Mouse (Mus musculus): ENCODE measurements around the gene Noxo1.

DNA sequence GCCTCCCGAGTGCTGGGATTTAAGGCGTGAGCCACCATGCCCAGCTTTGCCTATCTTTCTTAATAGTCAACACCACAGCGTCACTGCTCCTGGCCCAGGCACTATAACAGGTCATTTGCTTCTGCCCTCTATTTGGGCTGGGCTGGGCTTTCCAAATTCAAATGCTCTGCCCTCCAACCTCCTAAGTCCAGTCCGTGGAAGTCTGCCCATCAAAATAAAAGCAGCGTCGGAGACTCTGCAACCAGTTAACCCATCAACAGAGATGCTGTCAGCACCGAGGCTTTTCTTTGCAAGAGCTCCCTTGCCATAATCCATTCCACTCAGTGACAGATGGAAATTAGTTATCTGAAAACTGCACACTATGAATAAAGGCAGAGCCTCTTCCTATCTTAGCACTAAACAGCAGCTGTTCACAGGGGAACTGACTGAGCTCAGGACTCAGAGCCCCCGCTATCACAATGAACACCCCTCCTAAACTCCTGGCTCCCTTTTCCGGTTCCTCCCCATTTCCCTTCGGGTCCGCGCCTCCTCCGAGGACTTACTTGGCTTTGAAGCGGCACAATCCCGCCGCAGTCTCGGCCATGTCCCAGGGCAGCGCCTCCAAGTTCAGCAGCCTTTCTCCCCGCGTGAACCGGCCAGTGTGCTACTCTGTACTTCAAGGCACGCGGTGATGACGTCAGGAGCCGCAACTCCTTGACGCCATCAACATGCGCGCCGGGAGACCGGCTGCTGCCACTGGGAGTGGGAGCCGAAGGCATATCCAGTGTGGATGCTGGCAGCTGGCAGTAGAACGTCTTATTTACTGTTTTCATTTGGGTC, 11.2 kb downstream of the Noxo1 start, which contains the start of gene Tbl3:
- TF ChIP-seq CTCF (IDR thresholded peaks at IDR 0.05 in 2 of 3, conservative IDR thresholded peaks at IDR 0.05 in 1 of 3; ENCODE audit: control insufficient read depth in 1 of 3, insufficient read depth in 1 of 3, low read depth in 2 of 3, low read length in 3 of 3, poor library complexity in 1 of 3, severe bottlenecking in 1 of 3) (no peak), POLR2A (IDR thresholded peaks at IDR 0.05; ENCODE audit: control insufficient read depth in 1 of 2, insufficient read depth in 1 of 2, low read depth in 1 of 2, low read length in 2 of 2, poor library complexity in 1 of 2) (peak; percentile 68 to 89; a peak in 3 of 4 replicates), KAT2A (conservative IDR thresholded peaks at IDR 0.05; ENCODE audit: low read depth, low read length) (no peak; the same call in 1 of the 2 replicates), TCF12 (IDR thresholded peaks at IDR 0.05; ENCODE audit: low read depth, low read length) (peak; percentile 72), ZMIZ1 (IDR thresholded peaks at IDR 0.05; ENCODE audit: low read depth, low read length) (peak; percentile 79), MAX (IDR thresholded peaks at IDR 0.05; ENCODE audit: low read length) (peak; percentile 89), CHD2 (IDR thresholded peaks at IDR 0.05; ENCODE audit: low read length) (no peak), EP300 (IDR thresholded peaks at IDR 0.05; ENCODE audit: low read depth in 1 of 2, low read length in 2 of 2) (peak; percentile 72 to 78), POLR2AphosphoS2 (IDR thresholded peaks at IDR 0.05; ENCODE audit: low read length) (peak; percentile 87), RAD21 (IDR thresholded peaks at IDR 0.05; ENCODE audit: low read depth, low read length) (no peak), GATA1 (IDR thresholded peaks at IDR 0.05; ENCODE audit: low read depth, low read length) (peak; percentile 79)

Data from MEL (cell line).